Mouse (Mus musculus): ENCODE results near the gene Wdr17. TPM values are rescaled to one million over a fixed set of nuclear protein-coding genes. Genes with fewer than 3 reads are reported as not detected.

Gene Wdr17
- polyA plus RNA-seq (2012; ENCODE audit: low replicate concordance), result not detected in 2 replicates

DNA sequence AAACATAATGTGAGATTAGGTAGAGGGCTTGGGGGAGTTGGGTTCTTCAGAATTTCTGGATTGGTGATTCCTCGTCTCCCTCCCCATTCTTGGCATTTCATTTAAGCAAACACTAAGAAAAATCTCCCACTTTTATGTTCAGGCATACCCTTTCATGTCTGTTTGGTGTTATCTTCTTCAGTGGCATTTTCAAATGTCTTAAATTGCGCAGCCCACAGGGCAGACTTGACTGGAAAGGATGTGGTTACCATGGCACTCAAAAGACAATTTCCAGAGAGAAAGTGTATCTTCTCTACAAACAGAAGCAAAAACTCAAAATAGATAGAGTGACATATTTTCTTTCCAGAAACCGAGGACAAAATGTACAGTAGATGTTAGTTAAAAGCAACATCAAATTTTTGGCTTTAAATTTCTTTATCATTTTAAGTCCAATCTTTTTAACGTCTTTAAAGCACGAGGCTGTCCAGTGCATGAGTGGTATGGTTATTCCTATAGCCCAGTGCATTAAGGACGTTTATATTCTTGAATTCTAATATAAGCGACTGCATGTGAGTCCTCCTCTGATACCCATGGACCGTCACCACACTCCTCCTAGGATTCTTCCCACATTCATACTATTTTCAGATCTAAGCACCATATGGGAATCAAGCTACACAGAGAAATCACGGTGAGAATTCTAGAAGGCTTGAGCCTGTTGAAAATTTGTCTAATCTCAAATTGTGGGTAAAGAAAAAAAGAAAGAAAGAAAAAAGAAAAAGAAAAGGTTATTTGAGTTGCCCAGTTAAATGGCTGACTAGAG lies at the start of gene Wdr17:
Wdr17 (minus strand) TSS at position 198 of the 799 bp plus-strand sequence.

GRCm38 (mm10) chr8:54600671-54601251 lies 286.2 kb downstream of the Wdr17 start, which contains the start of gene Spata4:
TSS of gene Spata4 (plus strand) at chr8:54600781.

Other genes with a start within 250 kb of the Wdr17 start
- 0.03 TPM in 1 of 2 replicates, not detected in the other for gene Gpm6a, start 67.7 kb upstream of the Wdr17 start, polyA plus RNA-seq (2012; ENCODE audit: low replicate concordance)

Data from hematopoietic multipotent progenitor cell, adult 10-12 weeks (in vitro differentiated cells).